In the genomic region with DNA sequence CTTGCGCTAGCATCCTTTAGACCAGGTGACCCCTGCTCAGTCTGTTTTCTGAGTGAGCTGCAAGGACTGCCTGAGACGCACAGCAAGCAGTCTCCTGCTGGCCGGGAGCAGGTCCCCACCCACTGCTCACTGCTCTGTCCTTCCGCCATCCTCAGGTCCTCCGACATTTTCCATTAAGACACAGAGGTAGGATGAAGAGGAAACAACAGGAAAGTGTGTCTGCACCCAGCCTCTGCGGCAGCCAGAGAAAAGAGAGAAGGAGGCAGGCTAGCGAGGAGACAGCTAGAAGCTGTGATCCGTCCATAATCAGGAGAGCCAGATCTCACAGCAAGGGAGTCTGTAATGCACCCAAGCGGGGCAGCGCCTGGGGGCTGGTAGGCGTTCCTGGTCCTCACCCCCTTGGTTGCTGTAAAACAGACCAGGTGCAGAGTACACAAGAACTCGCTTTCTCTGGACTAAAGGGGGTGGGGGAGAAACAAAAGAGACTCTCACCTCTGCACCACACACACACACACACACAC, we compare ENCODE assay signal across 8 mouse cellular contexts. TPM values are rescaled to one million over a fixed set of nuclear protein-coding genes. Genes with fewer than 3 reads are reported as not detected.
DNase-seq lines count a peak whose midpoint lies in the region; ATAC-seq and TF ChIP-seq lines count a peak whose summit lies in the region.

No protein-coding gene starts in this region.

- H3K4me1 ChIP-seq in heart, embryonic 11.5 days (ENCODE audit: control insufficient read depth, insufficient read depth, low read length): peaks cover 4% of the 10 kb centered on the region; the same call in 1 of the 2 replicates
- H3K4me1 ChIP-seq in forebrain, postnatal 0 days (ENCODE audit: insufficient read depth): no peaks in the 10 kb centered on the region
- peaks cover 24% of the 10 kb centered on the region for H3K4me1 ChIP-seq in midbrain, embryonic 15.5 days

- H3K4me2 ChIP-seq in heart, embryonic 11.5 days: peak overlapping the region; percentile 100
- peak overlapping the region; percentile 83 for H3K4me2 ChIP-seq in forebrain, postnatal 0 days (ENCODE audit: low read depth)
- H3K4me2 ChIP-seq in midbrain, embryonic 15.5 days: peak overlapping the region; percentile 78

- ATAC-seq in heart, embryonic 11.5 days (replicated peaks; ENCODE audit: insufficient number of reproducible peaks, low FRiP score, low TSS enrichment): no peak
- ATAC-seq in forebrain, postnatal 0 days: peak; percentile 29
- ATAC-seq in midbrain, embryonic 15.5 days (replicated peaks): peak; percentile 56
- no peak for ATAC-seq in monocyte, adult 5-6 weeks (replicated peaks; ENCODE audit: insufficient number of reproducible peaks, low FRiP score, low TSS enrichment, poor library complexity, severe bottlenecking)

- DNase-seq in heart, adult 9 months (ENCODE audit: low spot score in 2 of 2): no peak
- peak; percentile 40 to 50 for DNase-seq in cerebellum, adult 18-20 months
- peak; percentile 57 for DNase-seq in forebrain, postnatal 0 days
- DNase-seq in layer of hippocampus, adult 9-11 months: peak; percentile 22
- DNase-seq in gastrocnemius, postnatal 25 days: no peak

- TF ChIP-seq CTCF in forebrain, postnatal 0 days (IDR thresholded peaks at IDR 0.05; ENCODE audit: low read depth): no peak

- no peaks in the 10 kb centered on the region for H3K36me3 ChIP-seq in heart, embryonic 11.5 days (ENCODE audit: control insufficient read depth, insufficient read depth, low read length)
- H3K36me3 ChIP-seq in forebrain, postnatal 0 days (ENCODE audit: insufficient read depth): no peaks in the 10 kb centered on the region
- no peaks in the 10 kb centered on the region for H3K36me3 ChIP-seq in midbrain, embryonic 15.5 days (replicated peaks)

- H3K4me3 ChIP-seq in heart, embryonic 11.5 days (ENCODE audit: low read depth, low read length): peak overlapping the region; percentile 69
- peak overlapping the region; percentile 79 for H3K4me3 ChIP-seq in forebrain, postnatal 0 days (ENCODE audit: low read depth, low read length)
- peak overlapping the region; percentile 96 for H3K4me3 ChIP-seq in midbrain, embryonic 15.5 days

- H3K9me3 ChIP-seq in heart, embryonic 11.5 days (replicated peaks; ENCODE audit: control insufficient read depth, low read length): no peaks in the 10 kb centered on the region
- H3K9me3 ChIP-seq in forebrain, postnatal 0 days (ENCODE audit: low read length): no peaks in the 10 kb centered on the region
- no peaks in the 10 kb centered on the region for H3K9me3 ChIP-seq in midbrain, embryonic 15.5 days

- H3K9ac ChIP-seq in heart, embryonic 11.5 days (ENCODE audit: low read depth, low read length): no peak overlapping the region
- H3K9ac ChIP-seq in forebrain, postnatal 0 days: peak overlapping the region; percentile 87
- peak overlapping the region; percentile 89 for H3K9ac ChIP-seq in midbrain, embryonic 15.5 days

- WGBS in heart, embryonic 11.5 days (ENCODE audit: insufficient replicate concordance): 1% methylated on average over 12 of the region's 12 CpGs
- WGBS in forebrain, postnatal 0 days: 2% methylated on average over 12 of the region's 12 CpGs
- WGBS in midbrain, embryonic 15.5 days: 1% methylated on average over 12 of the region's 12 CpGs

- H3K27ac ChIP-seq in heart, embryonic 11.5 days (ENCODE audit: low read depth, low read length): no peak overlapping the region
- peak overlapping the region; percentile 59; the same call in 1 of the 2 replicates for H3K27ac ChIP-seq in forebrain, postnatal 0 days (ENCODE audit: low read depth, low read length)
- peak overlapping the region; percentile 82 for H3K27ac ChIP-seq in midbrain, embryonic 15.5 days

- peaks cover 2% of the 10 kb centered on the region; the same call in 1 of the 2 replicates for H3K27me3 ChIP-seq in heart, embryonic 11.5 days (ENCODE audit: control insufficient read depth, insufficient read depth, low read length)
- no peaks in the 10 kb centered on the region for H3K27me3 ChIP-seq in forebrain, postnatal 0 days (ENCODE audit: insufficient read depth, low read length)
- H3K27me3 ChIP-seq in midbrain, embryonic 15.5 days (replicated peaks): no peaks in the 10 kb centered on the region

RNA-seq across cellular contexts. Expression of a gene that starts 1.1 kb away (rescaled TPM):
- 1.0 and 1.7 TPM in 2 replicates for polyA plus RNA-seq in heart, embryonic 11.5 days (2014; fragmentation: Nextera tagmentation; extraction: Ambion mirVana)
- total RNA-seq in forebrain, postnatal 0 days (2014; rRNA removed): 28.3 and 35.7 TPM in 2 replicates
- 18.7 and 34.5 TPM in 2 replicates for polyA plus RNA-seq in forebrain, postnatal 0 days (2015; fragmentation: Nextera tagmentation; extraction: Ambion mirVana)
- 27.5 and 29.1 TPM in 2 replicates for polyA plus RNA-seq in midbrain, embryonic 15.5 days (2015; fragmentation: Nextera tagmentation; extraction: Ambion mirVana)
- total RNA-seq in monocyte, adult 5-6 weeks (2017): not detected in 3 replicates
- under 1 TPM; 0.05 to 0.28 TPM for total RNA-seq in gastrocnemius, postnatal 25 days (2021)

Comparison
In these comparisons a context has a peak if more than half of its experiments do, and no peak if none do; other contexts are left out.
1. ATAC-seq: peak in forebrain, postnatal 0 days (single experiment) and midbrain, embryonic 15.5 days (single experiment); none in heart, embryonic 11.5 days (single experiment) and monocyte, adult 5-6 weeks (single experiment).
2. DNase-seq: peak in cerebellum, adult 18-20 months (2 of 2), forebrain, postnatal 0 days (single experiment) and layer of hippocampus, adult 9-11 months (single experiment); none in heart, adult 9 months (0 of 2) and gastrocnemius, postnatal 25 days (single experiment).
3. RNA of a gene that starts 1.1 kb away (total RNA-seq): 28.3 to 35.7 TPM in forebrain, postnatal 0 days; 0.05 to 0.28 TPM in gastrocnemius, postnatal 25 days and not detected in monocyte, adult 5-6 weeks; every median in the first group is over 10 times any median in the second.
4. Peak in every context shown above with its lines, with median percentiles within 50 percentile points of each other: H3K4me2 ChIP-seq and H3K4me3 ChIP-seq.